Mouse (Mus musculus): ENCODE measurements around the gene Pakap.

GRCm38 (mm10) chr4:57733445-57733844, 165.5 kb downstream of the Pakap start:
- TF ChIP-seq POLR2A (IDR thresholded peaks at IDR 0.05; ENCODE audit: low read depth, low read length) (no peak), CTCF (conservative IDR thresholded peaks at IDR 0.05; ENCODE audit: insufficient read depth, insufficient read length, low read depth, low read length) (no peak)
